Mouse (Mus musculus): ENCODE data around the gene Sde2.

Sde2 gene

GRCm38 (mm10) chr1:180850316-180851270, at the start of gene Sde2:
Sde2 (plus strand) TSS chr1:180851127.
- DNase-seq (ENCODE audit: low spot score in 2 of 2): peak; percentile 100

DNA sequence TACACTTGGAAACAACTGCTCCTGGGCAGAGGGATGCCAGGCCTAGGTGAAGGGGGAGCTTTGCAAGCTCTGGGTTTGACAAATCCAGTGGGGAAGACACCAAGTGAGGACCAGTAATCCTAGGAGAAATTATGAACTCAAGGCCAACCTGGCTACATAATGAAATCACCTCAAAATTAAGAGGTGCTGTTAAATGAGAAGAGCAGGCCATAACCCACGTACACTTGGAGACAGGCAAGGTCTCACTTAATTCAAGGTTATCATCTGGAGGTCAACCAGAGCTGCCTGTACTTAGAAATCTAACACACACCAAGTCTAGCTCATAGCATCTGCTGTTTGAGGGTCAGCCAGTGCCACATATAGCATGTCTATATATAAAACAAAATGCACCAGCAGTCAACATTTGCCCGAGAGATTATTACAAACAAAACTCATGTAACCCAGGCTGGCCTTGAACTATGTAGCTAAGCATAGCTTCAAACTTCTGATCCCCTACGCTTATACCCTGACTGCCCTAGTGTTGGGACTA, 49.4 kb upstream of the Sde2 start:
- no peak for DNase-seq (ENCODE audit: low spot score in 2 of 2)

GRCm38 (mm10) chr1:180803881-180804280, 47.0 kb upstream of the Sde2 start:
- DNase-seq (ENCODE audit: low spot score in 2 of 2): no peak

DNA sequence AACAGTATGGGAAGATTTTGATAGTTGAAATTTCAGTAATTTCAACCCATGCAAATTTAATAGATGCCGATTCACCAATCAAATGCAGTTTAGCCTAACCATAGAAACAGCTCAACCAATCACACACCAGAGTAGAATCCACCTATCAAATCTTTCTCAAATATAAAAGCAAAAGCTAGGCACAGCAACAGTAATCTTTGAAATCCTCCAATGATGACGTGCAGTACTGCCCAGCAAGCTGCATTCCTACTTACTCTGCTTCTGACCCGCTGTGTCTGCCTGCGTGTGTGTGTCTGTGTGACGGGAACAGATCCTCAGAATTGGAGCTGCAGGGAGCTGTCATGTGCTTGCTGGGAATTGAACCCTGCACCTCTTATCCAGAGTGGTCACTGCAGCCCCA, 42.1 kb upstream of the Sde2 start:
- DNase-seq (ENCODE audit: low spot score in 2 of 2): no peak

DNA sequence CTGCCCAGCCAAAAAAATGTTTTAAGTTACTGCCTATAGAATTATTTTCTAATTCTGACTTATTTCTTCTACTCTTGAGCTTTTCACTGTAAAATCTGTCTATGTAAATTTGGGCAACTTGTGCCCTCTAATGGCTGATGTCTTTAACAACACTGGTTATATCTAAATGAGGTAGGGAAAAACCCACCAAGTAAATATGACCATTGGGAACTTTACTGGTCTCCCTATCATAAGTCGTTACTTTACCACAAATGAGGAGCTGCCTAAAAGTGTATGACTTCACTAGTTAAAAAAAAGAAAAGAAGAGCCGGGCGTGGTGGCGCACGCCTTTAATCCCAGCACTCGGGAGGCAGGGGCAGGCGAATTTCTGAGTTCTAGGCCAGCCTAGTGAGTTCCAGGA, 40.0 kb upstream of the Sde2 start:
- no peak for DNase-seq (ENCODE audit: low spot score in 2 of 2)

- DNase-seq (ENCODE audit: low spot score in 2 of 2): no peak
Observed at GRCm38 (mm10) chr1:180811596-180812462, 39.1 kb upstream of the Sde2 start.

DNA sequence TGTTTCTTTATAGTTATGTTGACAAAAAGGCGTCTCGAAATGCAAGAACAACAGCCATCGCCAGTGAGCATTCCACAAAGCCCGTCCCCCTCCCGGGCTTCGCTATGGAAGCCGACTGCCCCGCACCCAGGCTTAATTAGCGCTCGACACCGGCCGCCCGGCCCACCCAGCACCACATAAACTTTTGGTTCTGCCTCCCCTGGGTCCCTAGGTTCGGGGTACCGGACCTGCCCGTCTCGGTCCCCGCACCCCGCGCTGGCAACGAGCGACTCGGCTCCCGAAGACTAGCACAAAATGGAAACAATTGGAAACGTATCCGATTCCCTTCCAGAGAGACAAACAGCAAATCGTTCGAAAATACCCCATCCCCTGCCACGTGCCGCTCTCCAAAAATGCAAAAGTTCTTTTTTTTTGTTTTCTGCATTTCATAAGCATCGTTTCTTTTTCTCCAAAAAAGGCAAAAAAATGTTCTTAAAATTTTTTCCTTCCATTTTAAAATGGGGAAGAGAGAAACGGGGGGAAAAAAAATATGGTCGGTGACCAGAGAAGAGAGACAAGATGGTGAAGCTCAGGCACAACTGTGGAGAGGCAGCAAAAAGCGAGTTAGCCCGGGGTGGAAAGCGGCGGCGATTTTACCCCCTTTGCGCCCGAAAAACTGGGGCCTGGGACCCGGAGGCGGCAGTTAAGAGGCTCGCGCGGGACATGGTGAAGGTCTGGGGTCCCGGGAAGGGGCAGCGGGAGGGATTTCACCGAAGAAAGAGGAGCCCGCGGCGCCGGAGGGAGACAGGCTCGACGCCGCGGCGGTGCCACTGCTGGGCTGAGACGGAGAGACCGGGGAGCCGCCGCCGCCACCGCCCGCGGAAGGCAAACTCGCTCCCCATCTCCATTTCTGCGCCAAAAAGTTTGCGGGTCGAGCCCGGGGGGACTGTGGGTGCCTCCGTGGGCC, 38.2 kb upstream of the Sde2 start:
- peak; percentile 59 to 86 for DNase-seq (ENCODE audit: low spot score in 2 of 2)

DNA sequence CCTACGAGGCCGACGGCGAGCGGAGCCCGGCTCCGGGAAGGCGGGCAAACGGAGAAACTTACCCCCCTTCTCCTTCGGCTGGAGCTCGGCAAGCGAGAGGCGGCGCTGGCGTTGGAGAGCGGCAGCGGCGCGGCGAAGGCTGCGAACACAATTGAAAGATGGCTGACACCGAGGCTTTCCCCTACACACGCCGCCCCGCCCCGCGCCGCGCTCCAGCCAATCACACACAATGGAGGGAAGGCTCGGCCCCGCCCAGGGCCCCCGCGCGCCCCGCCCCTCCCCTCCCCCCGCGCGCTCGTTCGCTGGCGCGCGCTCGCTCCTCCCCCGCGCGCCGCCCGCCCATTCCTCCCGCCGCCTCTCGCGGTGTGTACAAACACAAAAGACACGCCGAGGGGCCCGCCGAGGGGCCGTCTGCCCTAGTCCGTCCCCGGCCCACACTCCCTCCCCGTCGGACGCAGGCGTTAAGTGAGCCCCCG, 37.5 kb upstream of the Sde2 start:
- peak; percentile 95 to 99 for DNase-seq (ENCODE audit: low spot score in 2 of 2)

GRCm38 (mm10) chr1:180813885-180814740, 36.8 kb upstream of the Sde2 start, which contains the start of gene H3f3a:
H3f3a (minus strand) TSS chr1:180813943.
- peak; percentile 89 to 94 for DNase-seq (ENCODE audit: low spot score in 2 of 2)

DNA sequence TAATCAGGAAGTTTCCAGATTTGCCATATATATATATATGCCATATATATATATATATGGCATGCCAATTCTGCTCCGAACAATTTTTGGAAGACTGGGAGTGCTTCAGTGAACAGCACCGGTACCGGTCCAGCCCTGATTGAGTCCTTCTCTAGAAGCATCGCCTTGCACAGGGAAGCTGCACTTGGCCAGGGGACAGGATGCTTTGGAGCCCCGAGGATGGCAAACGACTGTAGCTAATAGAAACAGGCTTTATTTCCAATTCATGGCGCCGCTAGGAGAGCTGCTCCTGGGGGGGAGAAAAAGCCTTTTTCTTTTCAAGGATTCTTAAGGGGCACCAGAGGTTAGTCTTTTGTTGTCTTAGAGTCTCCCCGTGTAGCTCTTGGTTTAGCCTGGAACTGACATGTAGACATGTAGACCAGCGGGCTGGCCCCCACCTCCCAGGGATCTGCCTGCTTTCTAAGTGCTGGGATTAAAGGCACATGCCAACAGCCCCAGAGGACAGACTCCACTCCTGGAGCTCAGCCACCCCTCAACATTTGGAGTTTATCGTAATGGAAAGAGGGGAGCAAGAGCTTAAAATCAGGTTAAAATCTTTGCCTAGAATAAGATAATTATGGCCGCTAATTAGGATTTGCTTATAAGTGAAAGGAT, 35.4 kb upstream of the Sde2 start:
- no peak for DNase-seq (ENCODE audit: low spot score in 2 of 2)

DNA sequence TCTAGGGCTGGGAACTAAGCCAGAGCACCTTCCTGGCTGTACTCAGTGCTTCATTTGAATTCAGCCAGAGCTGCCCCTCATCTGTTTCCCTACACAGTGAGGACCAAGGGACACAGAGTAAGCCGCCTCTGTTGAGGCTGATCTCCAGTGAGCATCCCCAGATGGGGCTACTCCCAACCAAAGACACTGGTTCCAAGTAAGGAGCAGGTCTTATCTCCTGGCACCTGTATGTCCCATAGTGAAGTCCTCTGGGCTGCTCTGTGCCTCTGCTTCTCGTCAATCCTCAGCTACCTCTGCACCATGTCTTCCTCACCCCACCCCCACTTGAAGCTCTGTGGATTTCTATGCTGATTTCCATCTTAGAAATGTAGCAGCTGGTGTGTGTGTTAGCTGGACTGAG, 32.9 kb upstream of the Sde2 start:
- DNase-seq (ENCODE audit: low spot score in 2 of 2): peak in 1 of 2 experiments; percentile 56

GRCm38 (mm10) chr1:180821101-180821500, 29.8 kb upstream of the Sde2 start:
- no peak for DNase-seq (ENCODE audit: low spot score in 2 of 2)

DNA sequence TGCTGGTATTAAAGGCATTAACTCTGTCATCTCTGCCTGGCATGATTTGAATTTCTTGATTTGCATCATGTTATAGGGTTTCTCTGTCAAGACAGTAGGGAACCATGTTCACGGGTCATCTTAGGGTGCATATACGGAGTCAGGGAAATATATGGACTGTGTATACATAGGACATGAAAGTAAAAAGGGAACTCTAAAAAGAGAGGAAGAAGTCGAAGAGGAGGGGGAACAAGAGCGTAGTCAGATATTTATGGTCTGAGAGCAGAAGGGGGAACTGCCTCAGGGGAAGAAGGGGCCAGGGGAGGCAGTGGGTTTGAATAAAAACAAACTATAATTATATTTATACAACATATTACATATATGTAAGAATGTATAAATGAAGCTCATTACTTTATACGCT, 28.7 kb upstream of the Sde2 start:
- no peak for DNase-seq (ENCODE audit: low spot score in 2 of 2)

- no peak for DNase-seq (ENCODE audit: low spot score in 2 of 2)
Observed at GRCm38 (mm10) chr1:180823716-180824115, 27.2 kb upstream of the Sde2 start.

DNA sequence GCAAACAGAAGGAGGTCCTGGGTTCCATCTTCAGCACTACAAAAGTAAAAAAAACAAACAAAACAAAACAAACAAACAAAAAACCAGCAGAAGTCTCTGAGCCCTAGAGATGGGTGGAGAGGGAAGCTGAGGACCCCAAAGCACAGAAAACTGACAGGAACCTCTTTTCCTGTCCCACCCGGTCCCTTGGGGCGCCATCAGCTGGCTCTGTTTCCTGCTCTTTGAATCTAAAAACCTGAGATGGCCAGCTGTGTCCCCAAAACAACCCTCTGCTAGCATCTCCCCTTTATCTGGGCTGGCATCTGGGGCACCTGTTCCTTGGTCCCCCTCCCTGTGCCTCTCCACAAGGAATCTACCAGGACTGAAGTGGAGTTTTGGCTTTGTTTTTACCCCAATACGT, 26.2 kb upstream of the Sde2 start:
- DNase-seq (ENCODE audit: low spot score in 2 of 2): peak; percentile 65 to 81

DNA sequence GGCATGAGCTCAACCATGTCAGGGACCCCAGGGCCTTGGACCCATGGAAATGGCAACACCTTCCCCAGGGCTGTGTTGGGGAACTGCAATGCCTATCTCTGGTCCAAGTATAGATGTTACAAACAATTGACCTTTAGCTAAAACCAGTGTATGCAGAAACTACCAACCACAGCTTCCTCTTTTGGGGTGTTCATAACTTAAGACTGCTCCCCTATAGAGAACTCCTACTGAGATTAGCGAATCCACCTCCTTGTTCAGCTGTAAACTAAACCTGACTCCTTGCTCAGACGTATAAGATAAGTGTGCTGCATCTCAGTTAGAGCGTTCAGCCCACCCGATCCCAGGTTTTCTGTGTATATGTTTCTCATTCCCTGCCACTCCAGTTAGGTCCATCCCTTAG, 24.3 kb upstream of the Sde2 start:
- DNase-seq (ENCODE audit: low spot score in 2 of 2): no peak

GRCm38 (mm10) chr1:180829775-180830174, 21.2 kb upstream of the Sde2 start:
- DNase-seq (ENCODE audit: low spot score in 2 of 2): peak; percentile 55 to 76

DNA sequence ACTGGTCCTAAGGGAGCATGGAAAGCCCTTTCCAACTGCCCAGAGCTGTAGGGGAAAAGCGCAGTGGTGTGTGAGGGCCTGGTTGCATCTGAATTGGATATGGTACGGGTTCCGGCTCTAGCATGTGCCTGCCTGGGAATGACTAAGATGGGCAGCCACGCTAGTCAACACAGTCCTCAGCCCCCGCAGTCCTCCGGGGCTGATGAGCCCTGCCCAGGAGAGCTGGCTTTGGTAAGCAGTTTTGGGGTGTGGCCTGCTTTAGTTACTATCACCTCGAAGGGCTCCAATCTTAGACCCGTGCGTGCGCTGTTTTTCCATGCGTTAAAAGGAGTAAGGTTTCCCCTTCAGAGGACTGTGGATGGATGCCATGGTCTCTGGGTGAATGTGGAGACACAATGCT, 20.8 kb upstream of the Sde2 start:
- peak in 1 of 2 experiments; percentile 53 for DNase-seq (ENCODE audit: low spot score in 2 of 2)

- DNase-seq (ENCODE audit: low spot score in 2 of 2): no peak
Observed at GRCm38 (mm10) chr1:180830588-180831346, 20.2 kb upstream of the Sde2 start.

All from spleen, postnatal 4 days (tissue).